Mouse (Mus musculus): Measurements from ENCODE around the gene Txndc11.

The Txndc11 gene

GRCm38 (mm10) chr16:11104905-11105304 lies 29.5 kb downstream of the Txndc11 start:
- no peak for DNase-seq (ENCODE audit: low read depth)

- no peak for DNase-seq (ENCODE audit: low read depth)
These were observed 37.1 kb downstream of the Txndc11 start for GRCm38 (mm10) chr16:11097301-11097700.

GRCm38 (mm10) chr16:11093717-11094386 lies 40.6 kb downstream of the Txndc11 start:
- DNase-seq (ENCODE audit: low read depth): no peak

GRCm38 (mm10) chr16:11092523-11092922 lies 41.9 kb downstream of the Txndc11 start:
- no peak for DNase-seq (ENCODE audit: low read depth)

GRCm38 (mm10) chr16:11092061-11092460 lies 42.4 kb downstream of the Txndc11 start:
- DNase-seq (ENCODE audit: low read depth): no peak

GRCm38 (mm10) chr16:11090836-11091570 lies 43.4 kb downstream of the Txndc11 start:
- no peak for DNase-seq (ENCODE audit: low read depth)

GRCm38 (mm10) chr16:11086856-11087588 lies 47.4 kb downstream of the Txndc11 start:
- peak; percentile 83 for DNase-seq (ENCODE audit: low read depth)

- no peak for DNase-seq (ENCODE audit: low read depth)
These were observed 48.2 kb downstream of the Txndc11 start for GRCm38 (mm10) chr16:11086299-11086698.

- DNase-seq (ENCODE audit: low read depth): no peak
These were observed 50.3 kb downstream of the Txndc11 start for GRCm38 (mm10) chr16:11084181-11084580.

GRCm38 (mm10) chr16:11078216-11078869 lies 56.1 kb downstream of the Txndc11 start:
- DNase-seq (ENCODE audit: low read depth): no peak

GRCm38 (mm10) chr16:11077601-11078201 lies 56.7 kb downstream of the Txndc11 start:
- DNase-seq (ENCODE audit: low read depth): no peak

- DNase-seq (ENCODE audit: low read depth): no peak
These were observed 61.4 kb downstream of the Txndc11 start for GRCm38 (mm10) chr16:11073060-11073459.

GRCm38 (mm10) chr16:11072454-11072853 lies 62.0 kb downstream of the Txndc11 start:
- DNase-seq (ENCODE audit: low read depth): no peak

- DNase-seq (ENCODE audit: low read depth): no peak
These were observed 62.6 kb downstream of the Txndc11 start for GRCm38 (mm10) chr16:11071887-11072286.

- peak; percentile 62 for DNase-seq (ENCODE audit: low read depth)
These were observed 63.3 kb downstream of the Txndc11 start for GRCm38 (mm10) chr16:11071176-11071575.

- no peak for DNase-seq (ENCODE audit: low read depth)
These were observed 64.6 kb downstream of the Txndc11 start for GRCm38 (mm10) chr16:11069710-11070420.

- no peak for DNase-seq (ENCODE audit: low read depth)
These were observed 65.2 kb downstream of the Txndc11 start for GRCm38 (mm10) chr16:11069271-11069670.

GRCm38 (mm10) chr16:11068666-11069065 lies 65.8 kb downstream of the Txndc11 start:
- DNase-seq (ENCODE audit: low read depth): no peak

- no peak for DNase-seq (ENCODE audit: low read depth)
These were observed 67.6 kb downstream of the Txndc11 start for GRCm38 (mm10) chr16:11066833-11067191.

- DNase-seq (ENCODE audit: low read depth): peak; percentile 94
These were observed 68.2 kb downstream of the Txndc11 start, which contains the start of gene Litaf for GRCm38 (mm10) chr16:11066029-11066832. Gene Litaf (minus strand): TSS chr16:11066157.
